Mouse (Mus musculus): Measurements from ENCODE around the gene Tep1. TPM values are rescaled to one million over a fixed set of nuclear protein-coding genes. Genes with fewer than 3 reads are reported as not detected.
"Not testable (repeated sequence)": the region's sequence is repeated elsewhere in the genome, so short reads cannot be mapped to it uniquely, and the experiment has no call there.

Gene Tep1
- polyA plus RNA-seq, 1 experiment from 2014 or later = 1.9 TPM

- 84% methylated on average over 22 of the region's 22 CpGs for WGBS
- Histone ChIP-seq H3K27me3 (peaks cover 12% of the 10 kb centered on the region), H3K27ac (no peak overlapping the region), H3K9ac (no peak overlapping the region), H3K36me3 (ENCODE audit: poor library complexity, severe bottlenecking) (no peaks in the 10 kb centered on the region), H3K9me3 (replicated peaks) (no peaks in the 10 kb centered on the region), H3K4me2 (no peak overlapping the region), H3K4me3 (no peak overlapping the region), H3K4me1 (peaks cover 12% of the 10 kb centered on the region)
- ATAC-seq = no peak
Measured at GRCm38 (mm10) chr14:50892541-50893459, 22.4 kb upstream of the Tep1 start.

DNA sequence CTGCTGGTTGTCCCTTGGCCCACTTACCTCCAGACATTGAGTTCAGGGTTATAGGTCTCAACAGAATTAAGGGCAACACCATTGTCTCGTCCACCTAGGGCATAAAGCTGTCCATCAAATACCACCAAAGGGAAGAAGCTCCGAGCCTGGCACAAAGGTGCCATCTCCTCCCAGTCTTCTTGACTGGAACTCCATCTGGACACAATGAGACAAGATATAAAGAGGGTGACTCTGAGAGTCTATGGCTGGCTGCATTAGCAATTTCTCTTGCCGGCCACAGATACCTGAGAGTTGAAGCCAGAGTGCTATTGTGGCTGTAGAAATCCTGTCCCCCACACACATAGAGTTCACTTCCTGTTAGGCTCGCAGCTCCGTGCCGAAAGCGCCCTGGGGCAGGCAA is 21.7 kb upstream of the Tep1 start:
- WGBS = 85% methylated on average over 7 of the region's 7 CpGs
- no peak overlapping the region for H3K27ac ChIP-seq
- no peak overlapping the region for H3K9ac ChIP-seq
- no peak overlapping the region for H3K4me3 ChIP-seq
- peaks cover 5% of the 10 kb centered on the region for H3K27me3 ChIP-seq
- ATAC-seq = no peak
- peaks cover 10% of the 10 kb centered on the region for H3K4me1 ChIP-seq
- H3K9me3 ChIP-seq (replicated peaks) = no peaks in the 10 kb centered on the region
- H3K36me3 ChIP-seq (ENCODE audit: poor library complexity, severe bottlenecking) = no peaks in the 10 kb centered on the region
- no peak overlapping the region for H3K4me2 ChIP-seq

- ATAC-seq = no peak
- no peak overlapping the region for H3K27ac ChIP-seq
- no peak overlapping the region for H3K4me3 ChIP-seq
- no peak overlapping the region for H3K9ac ChIP-seq
- H3K36me3 ChIP-seq (ENCODE audit: poor library complexity, severe bottlenecking) = no peaks in the 10 kb centered on the region
- peaks cover 3% of the 10 kb centered on the region for H3K27me3 ChIP-seq
- H3K4me2 ChIP-seq = no peak overlapping the region
- no peaks in the 10 kb centered on the region for H3K9me3 ChIP-seq (replicated peaks)
- WGBS = 95% methylated on average over 8 of the region's 8 CpGs
- H3K4me1 ChIP-seq = peaks cover 5% of the 10 kb centered on the region
Measured at GRCm38 (mm10) chr14:50891621-50892020, 21.3 kb upstream of the Tep1 start.

DNA sequence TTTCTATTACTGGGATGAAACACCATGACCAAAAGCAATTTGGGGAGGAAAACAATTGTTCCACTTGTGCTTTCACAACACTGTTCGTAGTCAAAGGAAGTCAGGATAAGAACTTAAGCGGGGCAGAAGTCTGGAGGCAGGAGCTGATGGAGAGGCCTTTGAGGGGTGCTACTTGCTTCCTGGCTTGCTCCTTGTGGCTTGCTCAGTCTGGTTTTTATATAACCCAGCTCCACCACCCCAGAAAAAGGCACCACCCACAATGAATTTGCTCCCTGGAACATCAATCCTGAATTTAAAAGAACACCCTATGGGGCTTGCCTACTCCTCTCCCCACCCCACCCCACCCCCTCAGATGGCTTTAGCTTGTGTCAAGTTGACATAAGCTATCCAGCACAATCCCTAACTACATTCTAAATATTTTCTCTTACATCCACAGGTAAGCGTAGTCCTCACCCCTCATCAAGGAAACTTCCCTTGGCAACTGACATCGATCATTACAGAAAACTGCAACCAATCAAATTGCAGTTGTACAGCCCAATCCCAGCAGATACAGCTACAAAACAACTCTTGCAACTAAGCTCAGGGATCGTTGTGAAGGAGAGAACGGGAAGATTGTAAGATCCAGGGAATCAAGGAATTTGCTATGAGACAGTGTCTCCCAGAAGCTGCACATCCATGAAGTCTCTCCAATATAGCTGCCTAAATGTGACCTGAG is 6.0 kb upstream of the Tep1 start:
- 90% methylated on average over 6 of the region's 6 CpGs for WGBS
- no peak for ATAC-seq
- Histone ChIP-seq H3K27ac (no peak overlapping the region), H3K27me3 (no peaks in the 10 kb centered on the region), H3K4me1 (no peaks in the 10 kb centered on the region), H3K9ac (no peak overlapping the region), H3K36me3 (ENCODE audit: poor library complexity, severe bottlenecking) (no peaks in the 10 kb centered on the region), H3K4me3 (no peak overlapping the region), H3K9me3 (replicated peaks) (no peaks in the 10 kb centered on the region), H3K4me2 (no peak overlapping the region)

DNA sequence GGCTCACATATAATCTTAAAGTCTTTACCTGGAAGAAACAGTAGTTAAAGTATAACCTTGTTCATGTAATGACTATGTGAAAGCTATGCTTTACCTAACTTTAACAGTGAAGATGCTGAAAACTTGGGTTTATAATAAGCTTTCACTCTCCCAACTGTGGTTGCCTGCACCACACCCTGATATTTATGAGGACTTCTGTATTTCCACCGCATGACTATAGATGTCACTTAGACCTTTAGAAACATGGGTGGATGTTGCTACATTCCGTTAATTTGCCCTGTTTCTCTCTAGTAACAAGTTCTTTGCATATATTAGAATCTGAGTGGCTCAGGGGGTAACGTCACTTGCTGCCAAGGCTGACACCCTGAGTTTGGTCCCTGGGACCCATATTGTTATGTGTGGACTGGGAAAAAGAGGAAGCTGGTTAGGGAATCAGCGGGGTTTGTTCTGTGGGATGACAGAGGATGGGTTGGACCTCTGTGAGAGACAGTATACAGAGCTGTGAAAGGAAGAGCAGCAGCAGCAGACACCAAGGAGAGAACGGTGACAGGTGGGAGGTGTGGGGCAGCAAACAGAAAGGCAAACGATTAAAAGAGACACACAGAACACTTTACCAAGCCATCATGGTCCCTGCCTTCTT is 5.4 kb upstream of the Tep1 start:
- no peak overlapping the region for H3K4me3 ChIP-seq
- no peaks in the 10 kb centered on the region for H3K36me3 ChIP-seq (ENCODE audit: poor library complexity, severe bottlenecking)
- no peak overlapping the region for H3K4me2 ChIP-seq
- H3K4me1 ChIP-seq = peaks cover 3% of the 10 kb centered on the region
- no peak for ATAC-seq
- no peak overlapping the region for H3K27ac ChIP-seq
- 80% methylated on average over 6 of the region's 6 CpGs for WGBS
- no peaks in the 10 kb centered on the region for H3K9me3 ChIP-seq (replicated peaks)
- no peaks in the 10 kb centered on the region for H3K27me3 ChIP-seq
- H3K9ac ChIP-seq = no peak overlapping the region

- Histone ChIP-seq H3K27me3 (no peaks in the 10 kb centered on the region), H3K4me3 (no peak overlapping the region), H3K4me1 (peaks cover 6% of the 10 kb centered on the region), H3K36me3 (ENCODE audit: poor library complexity, severe bottlenecking) (no peaks in the 10 kb centered on the region), H3K9me3 (replicated peaks) (no peaks in the 10 kb centered on the region), H3K9ac (no peak overlapping the region), H3K4me2 (no peak overlapping the region), H3K27ac (no peak overlapping the region)
- ATAC-seq = no peak
- 91% methylated on average over 3 of the region's 3 CpGs for WGBS
Measured at GRCm38 (mm10) chr14:50875175-50875574, 4.8 kb upstream of the Tep1 start.

DNA sequence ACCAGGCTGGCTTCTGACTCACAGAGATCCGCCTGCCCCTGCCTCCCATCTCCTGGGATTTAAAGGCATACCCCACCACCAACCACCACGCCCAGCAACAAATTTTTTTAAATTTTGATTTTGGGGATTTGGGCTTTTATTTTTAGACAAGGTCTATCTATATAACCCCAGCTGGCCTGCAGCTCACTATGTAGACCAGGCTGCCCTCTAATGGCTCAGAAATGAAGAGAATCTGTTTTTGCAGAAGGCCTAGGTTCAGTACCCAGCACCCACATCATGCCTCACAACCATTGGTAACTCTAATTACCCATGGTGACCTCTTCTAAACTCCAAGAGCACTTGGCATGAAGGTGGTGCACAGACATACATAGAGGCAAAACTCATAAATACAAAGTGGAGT is 924 bp upstream of the Tep1 start:
- H3K4me1 ChIP-seq = peaks cover 9% of the 10 kb centered on the region
- no peaks in the 10 kb centered on the region for H3K27me3 ChIP-seq
- no peaks in the 10 kb centered on the region for H3K36me3 ChIP-seq (ENCODE audit: poor library complexity, severe bottlenecking)
- H3K4me3 ChIP-seq = no peak overlapping the region
- no peak overlapping the region for H3K9ac ChIP-seq
- no peak overlapping the region for H3K27ac ChIP-seq
- 0 out of 2 replicates have a peak overlapping the region, but pooled peaks have one; percentile 68 for H3K4me2 ChIP-seq
- WGBS = 86% methylated on average over 2 of the region's 2 CpGs
- no peaks in the 10 kb centered on the region for H3K9me3 ChIP-seq (replicated peaks)
- no peak for ATAC-seq

DNA sequence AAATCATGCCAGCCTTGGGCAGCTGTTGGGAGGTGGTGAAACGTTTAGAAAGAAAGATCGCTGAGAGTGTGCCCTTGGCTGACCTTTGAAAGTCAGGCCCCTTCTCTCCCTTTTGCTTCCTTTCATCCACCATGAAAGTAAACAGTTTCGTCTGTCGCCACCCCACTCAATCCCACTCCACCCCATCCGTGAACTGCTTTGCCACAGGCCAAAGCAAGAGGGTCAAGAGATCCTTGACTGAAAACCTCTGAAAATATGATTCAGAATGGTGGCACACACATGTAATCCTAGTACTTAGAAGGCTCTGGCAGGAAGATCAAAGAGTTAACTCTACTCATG is 414 bp upstream of the Tep1 start:
- no peaks in the 10 kb centered on the region for H3K9me3 ChIP-seq (replicated peaks)
- 0 out of 2 replicates have a peak, but pooled peaks have one; percentile 14 for ATAC-seq
- H3K4me3 ChIP-seq = peak overlapping the region; percentile 50
- 31% methylated on average over 5 of the region's 5 CpGs for WGBS
- peak overlapping the region; percentile 68 for H3K4me2 ChIP-seq
- H3K9ac ChIP-seq = peak overlapping the region; percentile 66
- no peak overlapping the region for H3K27ac ChIP-seq
- no peaks in the 10 kb centered on the region for H3K36me3 ChIP-seq (ENCODE audit: poor library complexity, severe bottlenecking)
- H3K4me1 ChIP-seq = peaks cover 9% of the 10 kb centered on the region
- no peaks in the 10 kb centered on the region for H3K27me3 ChIP-seq

- ATAC-seq = no peak
- Histone ChIP-seq H3K4me1 (peaks cover 9% of the 10 kb centered on the region), H3K9me3 (replicated peaks) (no peaks in the 10 kb centered on the region), H3K27me3 (no peaks in the 10 kb centered on the region), H3K4me3 (no peak overlapping the region), H3K36me3 (ENCODE audit: poor library complexity, severe bottlenecking) (no peaks in the 10 kb centered on the region), H3K9ac (no peak overlapping the region), H3K27ac (no peak overlapping the region), H3K4me2 (no peak overlapping the region)
- WGBS = 87% methylated on average over 5 of the region's 5 CpGs
Measured at GRCm38 (mm10) chr14:50868656-50869055, 1.7 kb downstream of the Tep1 start.

DNA sequence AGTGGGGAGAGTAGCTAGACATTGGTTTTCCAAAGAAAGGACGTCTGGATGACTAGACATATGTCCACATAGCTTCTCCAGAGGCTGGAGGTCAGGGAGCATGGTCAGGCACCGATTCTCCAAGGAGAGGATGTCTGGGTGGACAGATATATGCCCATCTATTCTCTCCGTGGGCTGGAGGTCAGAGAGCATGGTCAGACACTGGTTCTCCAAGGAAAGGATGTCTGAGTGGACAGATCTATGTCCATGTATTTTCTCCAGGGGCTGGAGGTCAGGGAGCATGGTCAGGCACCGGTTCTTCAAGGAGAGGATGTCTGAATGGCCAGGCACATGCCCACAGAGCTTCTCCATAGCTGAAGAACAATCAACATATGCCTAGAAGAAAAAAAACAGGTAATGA is 2.1 kb downstream of the Tep1 start:
- Histone ChIP-seq H3K27ac (no peak overlapping the region), H3K4me1 (peaks cover 9% of the 10 kb centered on the region), H3K9ac (no peak overlapping the region), H3K4me2 (no peak overlapping the region), H3K36me3 (ENCODE audit: poor library complexity, severe bottlenecking) (no peaks in the 10 kb centered on the region), H3K9me3 (replicated peaks) (no peaks in the 10 kb centered on the region), H3K27me3 (no peaks in the 10 kb centered on the region), H3K4me3 (no peak overlapping the region)
- ATAC-seq = no peak
- 71% methylated on average over 4 of the region's 4 CpGs for WGBS

- ATAC-seq = no peak
- H3K27me3 ChIP-seq = no peaks in the 10 kb centered on the region
- WGBS = 97% methylated on average over 3 of the region's 3 CpGs
- H3K27ac ChIP-seq = no peak overlapping the region
- no peak overlapping the region for H3K4me2 ChIP-seq
- H3K9ac ChIP-seq = no peak overlapping the region
- no peaks in the 10 kb centered on the region for H3K36me3 ChIP-seq (ENCODE audit: poor library complexity, severe bottlenecking)
- H3K9me3 ChIP-seq (replicated peaks) = no peaks in the 10 kb centered on the region
- no peak overlapping the region for H3K4me3 ChIP-seq
- peaks cover 9% of the 10 kb centered on the region for H3K4me1 ChIP-seq
Measured at GRCm38 (mm10) chr14:50866966-50867365, 3.4 kb downstream of the Tep1 start.

DNA sequence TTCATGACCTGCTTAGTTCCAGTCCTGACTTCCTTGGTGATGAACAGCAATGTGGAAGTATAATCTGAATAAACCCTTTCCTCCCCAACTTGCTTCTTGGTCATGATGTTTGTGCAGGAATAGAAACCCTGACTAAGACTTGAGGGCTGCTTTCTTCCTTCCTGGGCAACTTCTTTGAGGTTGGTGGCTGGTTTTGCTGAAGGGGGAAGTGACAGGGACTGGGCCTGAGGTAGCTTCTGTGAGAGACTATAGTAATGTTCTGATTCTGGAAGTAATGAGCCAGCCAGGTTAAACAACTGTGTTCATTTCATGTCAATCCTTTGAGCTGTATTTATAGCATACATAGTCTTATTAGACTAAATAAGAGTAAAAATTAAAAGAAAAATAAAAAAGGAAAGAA is 5.4 kb downstream of the Tep1 start:
- H3K9ac ChIP-seq; H3K9me3 ChIP-seq (replicated peaks); H3K27ac ChIP-seq; H3K27me3 ChIP-seq; ATAC-seq; H3K4me1 ChIP-seq; H3K36me3 ChIP-seq (ENCODE audit: poor library complexity, severe bottlenecking); H3K4me2 ChIP-seq; H3K4me3 ChIP-seq: not testable (repeated sequence)
